Mouse (Mus musculus): ENCODE results near the gene Yars2.

DNA sequence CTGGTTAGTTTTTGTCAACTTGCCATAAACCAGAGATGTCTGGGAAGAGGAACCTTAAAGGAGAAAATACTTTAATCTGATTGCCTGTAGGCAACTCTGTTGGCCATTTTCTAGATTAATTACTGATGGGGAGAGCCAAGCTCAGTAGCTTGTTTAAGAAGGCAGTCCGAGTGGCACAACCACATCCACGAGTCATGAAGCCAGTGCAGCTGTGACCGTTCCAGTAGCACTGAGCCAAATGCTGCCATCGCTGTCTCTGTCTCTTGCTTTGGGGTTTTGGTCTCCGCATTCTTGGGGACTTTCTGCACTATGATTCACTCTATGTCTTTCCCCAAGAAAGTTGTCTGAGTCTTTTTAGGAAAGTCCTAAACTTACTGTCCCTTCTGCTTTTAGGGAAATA is 43.7 kb downstream of the Yars2 start:
- TF ChIP-seq CTCF (IDR thresholded peaks at IDR 0.05; ENCODE audit: low read depth) (no peak), EP300 (IDR thresholded peaks at IDR 0.05; ENCODE audit: low read depth) (no peak)

Measured in heart, postnatal 0 days (tissue).